Comparison of ENCODE assay signal across 24 mouse cellular contexts in the genomic region with DNA sequence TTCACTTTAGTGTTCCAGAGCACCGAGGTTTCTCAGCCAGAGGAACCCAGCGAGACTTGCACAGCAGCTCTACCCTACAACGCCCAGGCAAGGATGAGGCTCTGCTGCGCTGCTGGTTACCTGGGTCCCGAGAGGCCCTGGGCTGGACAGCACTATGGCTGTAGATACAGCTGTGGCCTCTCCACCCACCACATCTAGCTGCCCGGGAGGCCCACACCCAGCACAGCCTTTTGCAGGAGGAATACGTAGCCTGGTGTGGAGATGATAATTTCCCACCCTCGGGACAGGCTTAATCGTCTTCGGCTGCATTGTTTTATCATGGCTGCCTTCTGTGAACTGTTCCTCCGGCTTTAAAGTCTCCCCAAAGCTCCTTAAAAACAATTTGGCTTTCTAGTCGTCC. TPM values are rescaled to one million over a fixed set of nuclear protein-coding genes. Genes with fewer than 3 reads are reported as not detected.
DNase-seq lines count a peak whose midpoint lies in the region; ATAC-seq and TF ChIP-seq lines count a peak whose summit lies in the region.
"Had no signal": no experiment of that assay in that cellular context is flagged by ENCODE, and none has a peak within 500 bp of the region (broad histone marks: within the 10 kb centered on the region; RNA-seq: fewer than 3 reads in every experiment).

No protein-coding gene starts in this region.

- H3K4me2 ChIP-seq in heart, embryonic 11.5 days = no peak overlapping the region
- H3K4me2 ChIP-seq in liver, embryonic 11.5 days = no peak overlapping the region
- H3K4me2 ChIP-seq in liver, embryonic 14.5 days (ENCODE audit: low read depth) = no peak overlapping the region
- H3K4me2 ChIP-seq: embryonic facial prominence, embryonic 12.5 days; embryonic facial prominence, embryonic 15.5 days; forebrain, embryonic 12.5 days; forebrain, embryonic 15.5 days; hindbrain, embryonic 12.5 days; hindbrain, embryonic 15.5 days had no signal

- no peaks in the 10 kb centered on the region; the same call in 1 of the 2 replicates for H3K27me3 ChIP-seq in heart, embryonic 11.5 days (ENCODE audit: control insufficient read depth, insufficient read depth, low read length)
- H3K27me3 ChIP-seq in limb, embryonic 10.5 days (ENCODE audit: low read depth, poor library complexity, severe bottlenecking) = no peaks in the 10 kb centered on the region
- H3K27me3 ChIP-seq in liver, embryonic 11.5 days (replicated peaks; ENCODE audit: control insufficient read depth, insufficient read depth, low read length) = no peaks in the 10 kb centered on the region
- no peaks in the 10 kb centered on the region for H3K27me3 ChIP-seq in liver, embryonic 14.5 days (ENCODE audit: control insufficient read depth, insufficient read depth, low read length)
- H3K27me3 ChIP-seq in thymus, adult 2 months (ENCODE audit: control insufficient read depth, insufficient read depth, low read length) = no peaks in the 10 kb centered on the region
- H3K27me3 ChIP-seq: embryonic facial prominence, embryonic 15.5 days; forebrain, embryonic 15.5 days; hindbrain, embryonic 12.5 days; hindbrain, embryonic 15.5 days had no signal

- TF ChIP-seq CTCF in liver, embryonic 14.5 days (IDR thresholded peaks at IDR 0.05; ENCODE audit: low read depth) = no peak
- TF ChIP-seq CTCF in thymus, adult 2 months (IDR thresholded peaks at IDR 0.05; ENCODE audit: borderline replicate concordance, control insufficient read depth, extremely low read depth, insufficient read depth, low read length, poor library complexity) = no peak

- 55% methylated on average over 12 of the region's 12 CpGs for WGBS in heart, embryonic 11.5 days (ENCODE audit: insufficient replicate concordance)
- 75% methylated on average over 12 of the region's 12 CpGs for WGBS in limb, embryonic 10.5 days
- WGBS in liver, embryonic 11.5 days = 52% methylated on average over 12 of the region's 12 CpGs
- WGBS in liver, embryonic 14.5 days (ENCODE audit: insufficient replicate concordance) = 45% methylated on average over 12 of the region's 12 CpGs
- 77% methylated on average over 12 of the region's 12 CpGs for WGBS in thymus, adult 2 months

- no peaks in the 10 kb centered on the region for H3K36me3 ChIP-seq in heart, embryonic 11.5 days (ENCODE audit: control insufficient read depth, insufficient read depth, low read length)
- H3K36me3 ChIP-seq in limb, embryonic 10.5 days = no peaks in the 10 kb centered on the region
- no peaks in the 10 kb centered on the region for H3K36me3 ChIP-seq in liver, embryonic 11.5 days (ENCODE audit: control insufficient read depth, insufficient read depth, low read length)
- H3K36me3 ChIP-seq in liver, embryonic 14.5 days (replicated peaks; ENCODE audit: control insufficient read depth, insufficient read depth, low read depth) = no peaks in the 10 kb centered on the region
- no peaks in the 10 kb centered on the region for H3K36me3 ChIP-seq in thymus, adult 2 months (ENCODE audit: control insufficient read depth, insufficient read depth, low read length)
- H3K36me3 ChIP-seq: embryonic facial prominence, embryonic 12.5 days; embryonic facial prominence, embryonic 15.5 days; forebrain, embryonic 12.5 days; forebrain, embryonic 15.5 days; hindbrain, embryonic 12.5 days; hindbrain, embryonic 15.5 days had no signal

- peak; percentile 46; the same call in 1 of the 2 replicates for ATAC-seq in heart, embryonic 11.5 days (replicated peaks; ENCODE audit: insufficient number of reproducible peaks, low FRiP score, low TSS enrichment)
- ATAC-seq in liver, embryonic 11.5 days (replicated peaks; ENCODE audit: low FRiP score) = peak; percentile 76
- peak; percentile 50; the same call in 1 of the 2 replicates for ATAC-seq in liver, embryonic 14.5 days (ENCODE audit: insufficient read depth)
- ATAC-seq: CD4-positive, CD25-positive, alpha-beta regulatory T cell, adult 4 months; forebrain, embryonic 15.5 days had no signal

- no peak for DNase-seq in heart, adult 18-20 months
- no peak for DNase-seq in limb, embryonic 10.5 days (ENCODE audit: low spot score)
- DNase-seq in liver, embryonic 11.5 days (ENCODE audit: low spot score) = no peak
- DNase-seq in liver, embryonic 14.5 days (ENCODE audit: low read depth in 3 of 3, low spot score in 3 of 3) = no peak
- DNase-seq in right cerebral cortex, postnatal 4 days = no peak
- no peak for DNase-seq in thymus, adult 2 months
- no peak for DNase-seq in thymus, postnatal 36 days
- DNase-seq: adrenal gland, adult 2 months; adrenal gland, postnatal 14 days; cerebellum, adult 11 months; cerebellum, adult 2 months; cerebellum, adult 9-11 months; cerebellum, postnatal 25 days; gastrocnemius, postnatal 10 days; gastrocnemius, postnatal 36 days had no signal

- no peaks in the 10 kb centered on the region for H3K9me3 ChIP-seq in heart, embryonic 11.5 days (replicated peaks; ENCODE audit: control insufficient read depth, low read length)
- no peaks in the 10 kb centered on the region for H3K9me3 ChIP-seq in limb, embryonic 10.5 days (replicated peaks)
- no peaks in the 10 kb centered on the region for H3K9me3 ChIP-seq in liver, embryonic 11.5 days (ENCODE audit: control insufficient read depth, low read length)
- H3K9me3 ChIP-seq in liver, embryonic 14.5 days (ENCODE audit: control insufficient read depth, low read length) = no peaks in the 10 kb centered on the region
- H3K9me3 ChIP-seq: embryonic facial prominence, embryonic 12.5 days; embryonic facial prominence, embryonic 15.5 days; forebrain, embryonic 12.5 days; forebrain, embryonic 15.5 days; hindbrain, embryonic 12.5 days; hindbrain, embryonic 15.5 days had no signal

- H3K27ac ChIP-seq in heart, embryonic 11.5 days (ENCODE audit: low read depth, low read length) = no peak overlapping the region
- H3K27ac ChIP-seq in limb, embryonic 10.5 days = 0 out of 2 replicates have a peak overlapping the region, but pooled peaks have one; percentile 50
- H3K27ac ChIP-seq in liver, embryonic 11.5 days (ENCODE audit: low read depth, low read length) = no peak overlapping the region
- H3K27ac ChIP-seq in liver, embryonic 14.5 days = no peak overlapping the region
- H3K27ac ChIP-seq in thymus, adult 2 months (ENCODE audit: control insufficient read depth, insufficient read depth, low read length) = no peak overlapping the region
- H3K27ac ChIP-seq: embryonic facial prominence, embryonic 12.5 days; embryonic facial prominence, embryonic 15.5 days; forebrain, embryonic 12.5 days; forebrain, embryonic 15.5 days; hindbrain, embryonic 12.5 days; hindbrain, embryonic 15.5 days had no signal

- no peaks in the 10 kb centered on the region for H3K4me1 ChIP-seq in heart, embryonic 11.5 days (ENCODE audit: control insufficient read depth, insufficient read depth, low read length)
- peaks cover 16% of the 10 kb centered on the region for H3K4me1 ChIP-seq in limb, embryonic 10.5 days
- H3K4me1 ChIP-seq in liver, embryonic 11.5 days (replicated peaks; ENCODE audit: control insufficient read depth, insufficient read depth, low read length) = no peaks in the 10 kb centered on the region
- H3K4me1 ChIP-seq in liver, embryonic 14.5 days (replicated peaks; ENCODE audit: control insufficient read depth in 2 of 2, insufficient read depth in 2 of 2, low read length in 1 of 2) = no peaks in the 10 kb centered on the region
- H3K4me1 ChIP-seq in thymus, adult 2 months (replicated peaks; ENCODE audit: control insufficient read depth, insufficient read depth, low read length) = no peaks in the 10 kb centered on the region
- H3K4me1 ChIP-seq: embryonic facial prominence, embryonic 12.5 days; embryonic facial prominence, embryonic 15.5 days; forebrain, embryonic 12.5 days; forebrain, embryonic 15.5 days; hindbrain, embryonic 12.5 days; hindbrain, embryonic 15.5 days had no signal

- no peak for TF ChIP-seq EP300 in liver, embryonic 14.5 days (IDR thresholded peaks at IDR 0.05; ENCODE audit: low read depth)

- H3K4me3 ChIP-seq in heart, embryonic 11.5 days (ENCODE audit: low read depth, low read length) = no peak overlapping the region
- no peak overlapping the region for H3K4me3 ChIP-seq in limb, embryonic 10.5 days
- H3K4me3 ChIP-seq in liver, embryonic 11.5 days (ENCODE audit: low read depth, low read length) = no peak overlapping the region
- H3K4me3 ChIP-seq in liver, embryonic 14.5 days (ENCODE audit: insufficient read depth in 1 of 2, low read depth in 2 of 2, low read length in 2 of 2) = no peak overlapping the region
- H3K4me3 ChIP-seq in thymus, adult 2 months (ENCODE audit: control insufficient read depth, insufficient read depth, low read length) = no peak overlapping the region
- H3K4me3 ChIP-seq: embryonic facial prominence, embryonic 12.5 days; embryonic facial prominence, embryonic 15.5 days; forebrain, embryonic 12.5 days; forebrain, embryonic 15.5 days; hindbrain, embryonic 12.5 days; hindbrain, embryonic 15.5 days had no signal

- no peak overlapping the region for H3K9ac ChIP-seq in heart, embryonic 11.5 days (ENCODE audit: low read depth, low read length)
- H3K9ac ChIP-seq in liver, embryonic 11.5 days (ENCODE audit: low read depth, low read length) = no peak overlapping the region; the same call in 1 of the 2 replicates
- H3K9ac ChIP-seq in liver, embryonic 14.5 days (replicated peaks) = no peak overlapping the region
- H3K9ac ChIP-seq: embryonic facial prominence, embryonic 12.5 days; embryonic facial prominence, embryonic 15.5 days; forebrain, embryonic 12.5 days; forebrain, embryonic 15.5 days; hindbrain, embryonic 12.5 days; hindbrain, embryonic 15.5 days had no signal

- TF ChIP-seq POLR2A in thymus, adult 2 months (IDR thresholded peaks at IDR 0.05; ENCODE audit: control insufficient read depth, extremely low read depth, insufficient read depth, low read length, poor library complexity) = no peak

RNA-seq across cellular contexts. Expression of a gene that starts 49.5 kb away (rescaled TPM):
- polyA plus RNA-seq in heart, embryonic 11.5 days (2014; fragmentation: Nextera tagmentation; extraction: Ambion mirVana) = 66.4 and 71.2 TPM in 2 replicates
- 1 to 10 TPM in 1 of 2 experiments, under 1 TPM in 1; 0.77 to 1.3 TPM for total RNA-seq in heart, adult 18-20 months (2021)
- 19.3 and 22.1 TPM in 2 replicates for polyA plus RNA-seq in limb, embryonic 10.5 days (2016; fragmentation: Nextera tagmentation; extraction: Ambion mirVana)
- 130 and 137 TPM in 2 replicates for polyA plus RNA-seq in liver, embryonic 11.5 days (2014; fragmentation: Nextera tagmentation; extraction: Ambion mirVana)
- polyA plus RNA-seq in liver, embryonic 14.5 days (2012; rRNA removed) = 75.2 and 79.9 TPM in 2 replicates
- polyA plus RNA-seq in liver, embryonic 14.5 days (2014; fragmentation: Nextera tagmentation; extraction: Ambion mirVana) = 162 and 164 TPM in 2 replicates
- polyA plus RNA-seq in thymus, adult 2 months (2012; rRNA removed) = 0.71 and 1.1 TPM in 2 replicates
- total RNA-seq: MEL had no signal
